Mouse (Mus musculus): ENCODE results near the gene Ttll5.
A peak's percentile ranks its signal among the peaks of the same experiment; 100 is the strongest.

The Ttll5 gene

GRCm38 (mm10) chr12:85930713-85931112, 106.3 kb downstream of the Ttll5 start:
- peak; percentile 71 for DNase-seq

GRCm38 (mm10) chr12:85933241-85933640, 108.8 kb downstream of the Ttll5 start:
- peak; percentile 82 for DNase-seq

GRCm38 (mm10) chr12:85937384-85937783, 112.9 kb downstream of the Ttll5 start:
- peak; percentile 54 for DNase-seq

GRCm38 (mm10) chr12:85943456-85943855, 119.0 kb downstream of the Ttll5 start:
- peak; percentile 85 for DNase-seq

- peak; percentile 27 for DNase-seq
These were observed 120.0 kb downstream of the Ttll5 start for GRCm38 (mm10) chr12:85944419-85944818.

GRCm38 (mm10) chr12:85947161-85947560, 122.7 kb downstream of the Ttll5 start:
- DNase-seq: peak; percentile 87

GRCm38 (mm10) chr12:85949667-85950066, 125.2 kb downstream of the Ttll5 start:
- DNase-seq: no peak

- peak; percentile 59 for DNase-seq
These were observed 125.9 kb downstream of the Ttll5 start for GRCm38 (mm10) chr12:85950371-85950770.

- peak; percentile 59 for DNase-seq
These were observed 126.6 kb downstream of the Ttll5 start for GRCm38 (mm10) chr12:85951036-85951435.

- DNase-seq: peak; percentile 29
These were observed 127.4 kb downstream of the Ttll5 start for GRCm38 (mm10) chr12:85951822-85952221.

- peak; percentile 66 for DNase-seq
These were observed 127.9 kb downstream of the Ttll5 start for GRCm38 (mm10) chr12:85952349-85952748.

- DNase-seq: peak; percentile 70
These were observed 129.7 kb downstream of the Ttll5 start for GRCm38 (mm10) chr12:85954167-85954566.

- DNase-seq: peak; percentile 22
These were observed 130.6 kb downstream of the Ttll5 start for GRCm38 (mm10) chr12:85955062-85955461.

GRCm38 (mm10) chr12:85955690-85956089, 131.2 kb downstream of the Ttll5 start:
- peak; percentile 60 for DNase-seq

GRCm38 (mm10) chr12:85956251-85956650, 131.8 kb downstream of the Ttll5 start:
- DNase-seq: no peak

- peak; percentile 82 for DNase-seq
These were observed 134.0 kb downstream of the Ttll5 start for GRCm38 (mm10) chr12:85958460-85958859.

GRCm38 (mm10) chr12:85959822-85960501, 135.5 kb downstream of the Ttll5 start:
- peak; percentile 86 for DNase-seq

GRCm38 (mm10) chr12:85960699-85961098, 136.2 kb downstream of the Ttll5 start:
- peak; percentile 70 for DNase-seq

- peak; percentile 82 for DNase-seq
These were observed 138.7 kb downstream of the Ttll5 start for GRCm38 (mm10) chr12:85963160-85963559.

GRCm38 (mm10) chr12:85963699-85964098, 139.2 kb downstream of the Ttll5 start:
- DNase-seq: peak; percentile 96

GRCm38 (mm10) chr12:85964436-85964835, 140.0 kb downstream of the Ttll5 start:
- peak; percentile 88 for DNase-seq

- peak; percentile 19 for DNase-seq
These were observed 143.4 kb downstream of the Ttll5 start for GRCm38 (mm10) chr12:85967812-85968211.

- peak; percentile 30 for DNase-seq
These were observed 143.9 kb downstream of the Ttll5 start for GRCm38 (mm10) chr12:85968409-85968808.

- DNase-seq: peak; percentile 95
These were observed 145.1 kb downstream of the Ttll5 start for GRCm38 (mm10) chr12:85969571-85969970.

GRCm38 (mm10) chr12:85970191-85970590, 145.7 kb downstream of the Ttll5 start:
- DNase-seq: no peak
